Mouse (Mus musculus): ENCODE data around the gene Rrn3.
"Not testable (repeated sequence)": the region's sequence is repeated elsewhere in the genome, so short reads cannot be mapped to it uniquely, and the experiment has no call there.

The Rrn3 gene

GRCm38 (mm10) chr16:13785932-13786331, 5.4 kb downstream of the Rrn3 start:
- in situ Hi-C loops (cut with MboI, MseI): no loop called here

- in situ Hi-C loops (cut with MboI, MseI): not testable (repeated sequence)
These were observed 12.9 kb downstream of the Rrn3 start for GRCm38 (mm10) chr16:13793441-13793840.

GRCm38 (mm10) chr16:13796746-13797175, 16.3 kb downstream of the Rrn3 start:
- in situ Hi-C loops (cut with MboI, MseI): no loop called here

GRCm38 (mm10) chr16:13801231-13801630, 20.7 kb downstream of the Rrn3 start:
- in situ Hi-C loops (cut with MboI, MseI): loop anchor here (10.0 kb wide), 1 partner anchor 364 kb away; the partner anchor contains the start of genes Marf1 and Nde1

- in situ Hi-C loops (cut with MboI, MseI): loop anchor here (10.0 kb wide), 1 partner anchor 360 kb away; the partner anchor contains the start of genes Marf1 and Nde1
These were observed 24.2 kb downstream of the Rrn3 start for GRCm38 (mm10) chr16:13804666-13805065.

- in situ Hi-C loops (cut with MboI, MseI): loop anchor here (10.0 kb wide), 1 partner anchor 357 kb away; the partner anchor contains the start of genes Marf1 and Nde1
These were observed 27.1 kb downstream of the Rrn3 start for GRCm38 (mm10) chr16:13807616-13808015.

- in situ Hi-C loops (cut with MboI, MseI): loop anchor here (10.0 kb wide), 1 partner anchor 356 kb away; the partner anchor contains the start of genes Marf1 and Nde1
These were observed 27.9 kb downstream of the Rrn3 start for GRCm38 (mm10) chr16:13808410-13808809.

- in situ Hi-C loops (cut with MboI, MseI): no loop called here
These were observed 31.6 kb downstream of the Rrn3 start for GRCm38 (mm10) chr16:13812152-13812551.

GRCm38 (mm10) chr16:13813200-13813599, 32.7 kb downstream of the Rrn3 start:
- in situ Hi-C loops (cut with MboI, MseI): no loop called here

GRCm38 (mm10) chr16:13818560-13819393, 38.3 kb downstream of the Rrn3 start, which contains the start of gene Ntan1:
Gene Ntan1 (plus strand): TSS chr16:13818845.
- in situ Hi-C loops (cut with MboI, MseI): no loop called here

GRCm38 (mm10) chr16:13819394-13819743, 38.9 kb downstream of the Rrn3 start:
- in situ Hi-C loops (cut with MboI, MseI): no loop called here

GRCm38 (mm10) chr16:13819806-13820500, 39.4 kb downstream of the Rrn3 start:
- in situ Hi-C loops (cut with MboI, MseI): no loop called here

- in situ Hi-C loops (cut with MboI, MseI): no loop called here
These were observed 40.3 kb downstream of the Rrn3 start for GRCm38 (mm10) chr16:13820771-13821170.

- in situ Hi-C loops (cut with MboI, MseI): no loop called here
These were observed 45.4 kb downstream of the Rrn3 start for GRCm38 (mm10) chr16:13825781-13826490.

GRCm38 (mm10) chr16:13826511-13826910, 46.0 kb downstream of the Rrn3 start:
- in situ Hi-C loops (cut with MboI, MseI): no loop called here

GRCm38 (mm10) chr16:13830444-13830843, 49.9 kb downstream of the Rrn3 start:
- in situ Hi-C loops (cut with MboI, MseI): no loop called here

GRCm38 (mm10) chr16:13831606-13832005, 51.1 kb downstream of the Rrn3 start:
- in situ Hi-C loops (cut with MboI, MseI): no loop called here

GRCm38 (mm10) chr16:13834382-13834781, 53.9 kb downstream of the Rrn3 start:
- in situ Hi-C loops (cut with MboI, MseI): no loop called here

GRCm38 (mm10) chr16:13840056-13840455, 59.5 kb downstream of the Rrn3 start:
- in situ Hi-C loops (cut with MboI, MseI): no loop called here

GRCm38 (mm10) chr16:13840956-13841355, 60.4 kb downstream of the Rrn3 start:
- in situ Hi-C loops (cut with MboI, MseI): no loop called here

- in situ Hi-C loops (cut with MboI, MseI): no loop called here
These were observed 64.5 kb downstream of the Rrn3 start for GRCm38 (mm10) chr16:13845031-13845430.

GRCm38 (mm10) chr16:13846675-13847074, 66.2 kb downstream of the Rrn3 start:
- in situ Hi-C loops (cut with MboI, MseI): no loop called here
